Mouse (Mus musculus): Measurements from ENCODE around the gene Card6.
"Not testable (repeated sequence)": the region's sequence is repeated elsewhere in the genome, so short reads cannot be mapped to it uniquely, and the experiment has no call there.

The Card6 gene

GRCm38 (mm10) chr15:5130887-5131668, 22.7 kb upstream of the Card6 start:
- in situ Hi-C loops (cut with MboI; ENCODE audit: low sequenced_read_pairs): not testable (repeated sequence)

- in situ Hi-C loops (cut with MboI; ENCODE audit: low sequenced_read_pairs): no loop called here
These were observed 20.9 kb upstream of the Card6 start for GRCm38 (mm10) chr15:5129111-5129805.

DNA sequence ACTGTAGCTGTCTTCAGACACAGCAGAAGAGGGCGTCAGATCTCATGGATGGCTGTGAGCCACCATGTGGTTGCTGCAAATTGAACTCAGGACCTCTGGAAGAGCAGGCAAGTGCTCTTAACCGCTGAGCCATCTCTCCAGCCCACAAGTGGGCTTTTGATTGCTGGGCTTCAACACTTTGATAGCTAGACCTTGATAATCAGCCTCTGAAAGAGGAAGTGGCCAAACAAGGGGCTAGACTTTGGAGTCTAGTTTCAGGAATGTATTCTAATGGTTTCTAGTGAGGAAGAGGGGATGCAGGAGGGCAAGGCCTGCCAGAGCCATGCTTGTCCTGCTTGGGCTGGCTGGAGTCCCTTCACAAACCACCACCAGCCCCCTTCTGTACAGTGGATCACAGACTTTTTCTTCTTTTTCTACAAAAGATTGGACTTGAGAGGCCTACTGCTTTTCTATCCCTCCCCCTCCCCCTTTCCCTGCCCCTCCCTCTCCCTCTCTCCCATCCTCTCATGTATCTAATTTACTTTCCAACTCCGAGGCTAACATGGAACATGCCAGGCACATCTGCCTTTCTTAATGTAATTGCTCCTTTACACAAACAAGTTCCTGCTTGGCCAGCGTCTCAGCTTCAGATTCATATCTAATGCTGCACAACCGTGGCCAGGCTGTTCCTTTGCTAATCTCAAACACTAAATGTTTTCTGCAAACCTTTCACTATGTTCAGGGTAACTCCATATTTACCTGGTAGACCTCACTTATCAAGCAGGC, 20.0 kb upstream of the Card6 start:
- in situ Hi-C loops (cut with MboI; ENCODE audit: low sequenced_read_pairs): no loop called here

GRCm38 (mm10) chr15:5127487-5127886, 19.1 kb upstream of the Card6 start:
- in situ Hi-C loops (cut with MboI; ENCODE audit: low sequenced_read_pairs): no loop called here

GRCm38 (mm10) chr15:5126456-5126855, 18.1 kb upstream of the Card6 start:
- in situ Hi-C loops (cut with MboI; ENCODE audit: low sequenced_read_pairs): no loop called here

GRCm38 (mm10) chr15:5121535-5122313, 13.4 kb upstream of the Card6 start:
- in situ Hi-C loops (cut with MboI; ENCODE audit: low sequenced_read_pairs): loop anchor here (25.0 kb wide), 2 partner anchors 1134 to 1591 kb away; partner anchors contain the start of genes AW549877, Fbxo4 and Rictor

DNA sequence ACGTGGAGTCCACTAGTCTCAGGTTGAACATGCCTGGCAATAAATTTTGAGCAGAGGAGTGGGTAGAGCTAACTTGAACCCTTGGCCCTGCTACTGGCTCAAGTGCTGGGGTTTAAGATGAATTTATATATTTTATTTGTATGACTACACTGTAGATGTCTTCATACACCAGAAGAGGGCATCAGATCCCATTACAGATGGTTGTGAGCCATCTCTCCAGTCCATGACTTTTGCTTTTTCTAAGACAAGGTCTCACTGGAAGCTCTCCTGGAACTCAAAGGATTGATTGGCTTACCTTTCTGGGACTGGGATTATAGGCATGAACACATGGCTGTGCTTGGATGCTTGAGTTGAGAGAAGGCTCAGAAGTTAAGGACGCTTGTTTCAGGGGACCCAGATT, 11.4 kb upstream of the Card6 start:
- in situ Hi-C loops (cut with MboI; ENCODE audit: low sequenced_read_pairs): loop anchor here (25.0 kb wide), 2 partner anchors 1132 to 1593 kb away; partner anchors contain the start of genes AW549877, Fbxo4 and Rictor

- in situ Hi-C loops (cut with MboI; ENCODE audit: low sequenced_read_pairs): loop anchor here (25.0 kb wide), 2 partner anchors 1132 to 1593 kb away; partner anchors contain the start of genes AW549877, Fbxo4 and Rictor
These were observed 10.9 kb upstream of the Card6 start for GRCm38 (mm10) chr15:5119192-5119591.

DNA sequence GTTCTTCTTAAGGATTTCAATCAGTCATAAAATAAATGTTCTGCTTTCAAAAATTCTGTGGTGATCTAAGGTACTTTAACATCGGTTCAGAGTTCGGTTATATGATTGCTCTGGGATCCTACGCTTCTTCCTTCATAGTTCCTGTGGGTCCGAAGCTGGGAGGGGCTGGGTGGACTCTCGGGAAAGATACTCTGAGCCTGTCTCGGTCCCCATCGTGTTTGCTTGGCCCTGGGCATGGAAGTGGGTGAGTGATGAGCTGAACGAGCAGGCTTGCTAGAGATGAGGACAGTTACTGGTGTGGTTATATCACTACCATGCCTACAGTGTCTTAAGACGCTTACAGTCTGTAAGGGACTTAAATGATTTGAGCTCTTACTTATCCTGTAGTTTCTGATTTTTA, 10.3 kb upstream of the Card6 start:
- in situ Hi-C loops (cut with MboI; ENCODE audit: low sequenced_read_pairs): loop anchor here (25.0 kb wide), 2 partner anchors 1131 to 1594 kb away; partner anchors contain the start of genes AW549877, Fbxo4 and Rictor

- in situ Hi-C loops (cut with MboI; ENCODE audit: low sequenced_read_pairs): loop anchor here (25.0 kb wide), 2 partner anchors 1130 to 1595 kb away; partner anchors contain the start of genes AW549877, Fbxo4 and Rictor
These were observed 8.8 kb upstream of the Card6 start for GRCm38 (mm10) chr15:5117031-5117601.

DNA sequence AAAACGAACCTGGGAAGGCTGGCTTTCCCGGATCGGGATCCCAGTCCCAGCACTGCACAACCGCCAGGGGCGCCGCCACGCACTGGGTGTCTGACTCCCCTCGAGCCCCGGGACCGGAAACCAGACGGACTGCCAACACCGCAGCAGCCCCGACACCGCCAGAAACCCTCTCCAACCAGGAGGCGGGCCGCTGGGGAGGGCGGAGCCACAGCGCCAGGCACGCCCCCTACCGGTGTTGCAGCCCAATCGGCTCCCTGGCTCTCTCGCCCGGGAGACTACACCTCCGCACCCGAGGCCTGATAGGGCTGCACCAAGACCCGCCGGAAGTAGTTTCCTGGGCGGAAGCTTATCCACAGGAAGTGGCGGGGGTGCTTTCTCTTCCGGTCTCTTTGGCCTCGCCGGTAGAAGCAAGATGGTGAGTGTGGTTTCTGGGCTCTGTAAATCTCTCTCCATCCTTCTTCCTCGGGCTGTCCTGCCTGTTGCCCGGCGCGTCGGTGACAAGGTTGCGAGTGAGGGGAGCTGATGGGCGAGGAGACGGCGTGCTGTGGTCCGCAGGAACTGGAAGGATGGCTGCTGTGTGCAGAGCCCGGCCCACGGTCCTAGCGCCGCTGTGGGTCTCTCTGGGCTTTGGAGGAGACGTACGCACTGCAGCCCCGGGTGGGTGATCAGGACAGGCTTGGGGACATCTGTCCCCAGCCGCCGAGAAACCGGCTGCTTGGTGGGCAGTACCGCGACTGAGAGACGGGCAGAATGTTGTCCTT, 8.1 kb upstream of the Card6 start, which contains the start of gene Rpl37:
TSS of gene Rpl37 (plus strand) at position 376 of the 761 bp plus-strand sequence.
- in situ Hi-C loops (cut with MboI; ENCODE audit: low sequenced_read_pairs): loop anchor here (25.0 kb wide), 2 partner anchors 1129 to 1596 kb away; partner anchors contain the start of genes AW549877, Fbxo4 and Rictor

DNA sequence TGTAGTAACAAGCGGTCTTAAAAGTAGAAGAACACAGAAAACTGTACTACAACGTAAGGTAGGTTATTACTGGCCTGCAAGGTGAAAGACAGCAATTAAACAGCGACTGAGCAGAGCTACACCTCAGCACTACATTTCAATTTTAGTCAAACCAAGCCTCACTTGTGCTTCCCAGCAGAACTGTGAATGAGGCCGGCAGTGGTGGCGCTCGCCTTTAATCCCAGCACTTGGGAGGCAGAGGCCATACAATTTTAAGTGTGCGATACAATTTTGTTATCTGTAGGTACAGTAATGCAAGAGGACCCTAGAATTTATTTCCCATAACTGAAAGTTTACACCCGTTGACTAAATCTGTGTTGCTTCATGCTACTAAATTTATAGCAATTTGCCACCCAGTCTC, 6.8 kb upstream of the Card6 start:
- in situ Hi-C loops (cut with MboI; ENCODE audit: low sequenced_read_pairs): loop anchor here (25.0 kb wide), 2 partner anchors 1128 to 1597 kb away; partner anchors contain the start of genes AW549877, Fbxo4 and Rictor

DNA sequence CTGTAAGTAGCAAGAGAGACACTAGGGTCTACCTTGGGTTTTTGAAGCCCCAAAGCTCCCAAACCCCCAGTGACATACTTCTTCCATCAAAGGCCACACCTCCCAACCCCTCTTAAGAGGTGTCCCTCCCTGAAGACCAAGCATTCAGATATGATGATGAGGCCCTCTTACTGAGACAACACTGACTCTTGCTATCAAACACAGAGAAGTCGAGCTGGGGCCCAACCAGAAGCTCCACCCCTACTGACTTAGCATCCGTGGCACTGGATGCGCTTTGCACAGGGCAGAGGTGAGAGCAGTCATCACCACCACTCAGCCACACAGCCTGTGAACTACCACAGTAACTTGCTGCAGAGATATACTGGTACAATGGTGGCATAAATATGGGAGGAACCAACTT, 4.3 kb upstream of the Card6 start:
- in situ Hi-C loops (cut with MboI; ENCODE audit: low sequenced_read_pairs): loop anchor here (25.0 kb wide), 2 partner anchors 1125 to 1600 kb away; partner anchors contain the start of genes AW549877, Fbxo4 and Rictor

DNA sequence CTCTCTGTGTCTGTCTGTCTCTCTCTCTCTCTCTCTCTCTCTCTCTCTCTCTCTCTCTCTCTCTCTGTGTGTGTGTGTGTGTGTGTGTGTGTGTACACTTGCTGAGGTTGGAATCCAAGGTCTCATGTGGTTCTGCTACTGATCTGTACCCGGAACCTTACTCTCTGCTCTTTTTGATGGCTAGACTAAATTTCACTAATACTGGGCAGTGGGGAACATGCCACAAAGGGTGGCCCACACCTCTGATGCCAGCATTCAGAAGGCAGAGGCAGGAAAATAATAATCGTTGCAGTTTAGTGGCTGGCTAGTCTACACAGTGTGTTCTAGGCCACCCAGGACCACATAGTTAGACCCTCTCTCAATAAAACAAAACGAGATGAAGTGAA, 309 bp upstream of the Card6 start:
- in situ Hi-C loops (cut with MboI; ENCODE audit: low sequenced_read_pairs): loop anchor here (25.0 kb wide), 2 partner anchors 1121 to 1604 kb away; partner anchors contain the start of genes AW549877, Fbxo4 and Rictor

DNA sequence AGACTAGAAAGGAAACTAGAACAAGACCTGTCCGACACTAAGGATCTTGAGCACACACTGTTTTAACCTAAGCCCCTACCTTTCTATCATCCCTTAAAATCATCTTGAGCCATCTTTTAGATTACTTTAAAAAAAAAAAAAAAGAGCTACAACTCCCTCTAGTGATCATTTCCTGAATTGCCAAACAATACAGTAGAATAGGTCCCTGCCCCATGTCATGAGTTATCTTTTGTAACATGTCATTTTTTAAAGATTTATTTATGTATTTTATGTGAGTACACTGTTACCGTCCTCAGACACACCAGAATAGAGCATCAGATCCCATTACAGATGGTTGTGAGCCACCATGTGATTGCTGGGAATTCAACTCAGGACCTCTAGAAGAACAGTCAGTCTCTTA, 2.0 kb downstream of the Card6 start:
- in situ Hi-C loops (cut with MboI; ENCODE audit: low sequenced_read_pairs): loop anchor here (25.0 kb wide), 2 partner anchors 1119 to 1606 kb away; partner anchors contain the start of genes AW549877, Fbxo4 and Rictor

- in situ Hi-C loops (cut with MboI; ENCODE audit: low sequenced_read_pairs): loop anchor here (25.0 kb wide), 2 partner anchors 1119 to 1606 kb away; partner anchors contain the start of genes AW549877, Fbxo4 and Rictor
These were observed 2.4 kb downstream of the Card6 start for GRCm38 (mm10) chr15:5105891-5106290.

GRCm38 (mm10) chr15:5102312-5102711, 6.0 kb downstream of the Card6 start:
- in situ Hi-C loops (cut with MboI; ENCODE audit: low sequenced_read_pairs): loop anchor here (25.0 kb wide), 2 partner anchors 1115 to 1610 kb away; partner anchors contain the start of genes AW549877, Fbxo4 and Rictor

GRCm38 (mm10) chr15:5097376-5097775, 11.0 kb downstream of the Card6 start:
- in situ Hi-C loops (cut with MboI; ENCODE audit: low sequenced_read_pairs): loop anchor here (25.0 kb wide), 1 partner anchor 1115 kb away; no protein-coding TSS in a partner anchor

Measured in CH12F3 (cell line).